Mouse (Mus musculus) embryonic fibroblast, embryonic 13.5 days (primary cell): ENCODE results near the gene Acbd3.

Source experiments
- CTCF ChIP-seq: IDR thresholded peaks from 2 replicates; pipeline ENCODE4 v1.5.1; 2011; ENCODE audit warnings: mild to moderate bottlenecking, control low read depth, low read length, moderate library complexity, borderline replicate concordance; ENCODE audit not compliant: insufficient read depth
- POLR2A ChIP-seq: IDR thresholded peaks from 2 replicates; pipeline ENCODE4 v1.6.1; 2011; ENCODE audit warnings: low read depth, mild to moderate bottlenecking, control low read depth, low read length, moderate library complexity

- TF ChIP-seq POLR2A (no peak), CTCF (no peak)
These were observed 45.9 kb downstream of the Acbd3 start for GRCm38 (mm10) chr1:180771722-180772121.
